Mouse (Mus musculus): ENCODE measurements around the gene Acrv1.
"Not testable (repeated sequence)": the region's sequence is repeated elsewhere in the genome, so short reads cannot be mapped to it uniquely, and the experiment has no call there.

The Acrv1 gene

DNA sequence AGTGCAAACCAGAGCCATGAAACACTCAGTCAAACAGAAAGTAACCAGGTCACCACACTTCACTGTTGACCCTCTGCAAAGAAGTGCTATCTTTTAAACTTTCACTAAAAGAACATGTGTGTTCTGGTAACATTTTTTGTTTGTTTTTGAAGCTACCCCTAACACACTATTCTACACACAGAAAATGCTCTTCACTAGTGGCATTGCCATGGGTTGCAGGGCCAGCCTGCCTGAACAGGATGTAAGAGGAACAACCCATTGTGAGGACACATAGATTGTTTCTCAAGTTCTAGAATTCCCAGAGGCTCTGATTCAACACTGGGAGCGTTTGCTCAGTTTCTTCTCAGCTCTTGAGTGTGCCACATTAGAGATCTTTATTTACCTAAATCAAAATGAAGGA is at the start of gene Acrv1:
Acrv1 (plus strand) TSS at position 301 of the 400 bp plus-strand sequence.
- DNase-seq (ENCODE audit: low spot score), result no peak

DNA sequence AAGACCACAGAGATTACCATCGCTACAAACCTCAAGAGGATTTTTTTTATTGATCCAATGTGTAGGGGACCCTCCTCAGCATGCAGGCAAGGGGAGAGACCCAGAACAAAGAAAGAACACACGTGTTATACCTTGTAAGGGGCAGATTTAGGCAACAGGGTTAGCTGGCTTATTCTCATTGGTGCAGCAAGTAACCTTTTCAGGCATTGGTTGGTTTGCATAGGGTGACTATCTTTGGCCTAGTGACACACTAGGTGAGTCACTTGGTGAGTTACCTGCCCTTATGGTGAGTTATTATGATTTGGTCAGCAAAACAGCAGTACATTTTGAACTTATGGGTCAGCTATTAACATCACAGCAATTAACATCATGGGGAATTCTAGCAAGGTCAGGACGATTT is 49.7 kb upstream of the Acrv1 start, which contains the start of gene A630095E13Rik:
A630095E13Rik (minus strand) TSS at position 101 of the 400 bp plus-strand sequence.
- DNase-seq (ENCODE audit: low spot score), result not testable (repeated sequence)

DNA sequence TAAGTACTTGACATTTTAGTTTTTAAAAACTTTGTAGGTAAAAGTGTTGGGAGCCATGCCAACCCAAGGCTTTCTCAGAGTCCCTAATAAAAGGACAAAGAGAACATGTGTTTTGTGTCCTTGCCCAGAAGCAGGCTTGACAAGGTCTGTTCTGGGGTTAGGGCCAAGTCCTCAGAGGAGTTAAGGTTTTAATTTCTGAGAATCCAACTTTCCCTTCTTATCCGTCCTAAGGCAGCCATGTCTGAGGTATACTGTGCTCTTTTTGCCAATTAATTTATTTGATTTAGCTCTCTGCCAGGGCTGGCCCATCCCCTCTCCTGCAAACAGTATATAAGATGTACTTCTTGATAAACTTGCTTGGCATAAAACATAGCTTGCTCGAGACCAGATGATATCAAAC is 11.6 kb upstream of the Acrv1 start:
- DNase-seq (ENCODE audit: low spot score), result peak; percentile 56

DNA sequence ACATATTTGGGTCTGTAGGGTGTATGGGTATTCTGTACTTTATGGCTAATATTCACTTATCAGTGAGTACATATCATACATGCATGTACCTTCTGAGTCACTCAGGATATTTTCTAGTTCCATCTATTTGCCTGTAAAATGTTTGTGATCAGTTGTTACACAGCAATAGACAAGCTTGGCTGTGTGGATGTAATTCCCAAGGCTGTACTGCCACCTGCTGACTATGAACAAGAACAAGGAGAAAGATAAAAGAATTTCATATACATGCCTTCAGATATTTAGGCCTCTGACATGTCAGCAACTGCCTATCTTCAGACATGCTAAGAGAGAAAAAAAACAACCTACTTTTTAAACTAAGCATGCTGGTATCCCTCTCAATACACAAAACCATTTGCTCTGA is 5.7 kb upstream of the Acrv1 start:
- DNase-seq (ENCODE audit: low spot score), result no peak

DNA sequence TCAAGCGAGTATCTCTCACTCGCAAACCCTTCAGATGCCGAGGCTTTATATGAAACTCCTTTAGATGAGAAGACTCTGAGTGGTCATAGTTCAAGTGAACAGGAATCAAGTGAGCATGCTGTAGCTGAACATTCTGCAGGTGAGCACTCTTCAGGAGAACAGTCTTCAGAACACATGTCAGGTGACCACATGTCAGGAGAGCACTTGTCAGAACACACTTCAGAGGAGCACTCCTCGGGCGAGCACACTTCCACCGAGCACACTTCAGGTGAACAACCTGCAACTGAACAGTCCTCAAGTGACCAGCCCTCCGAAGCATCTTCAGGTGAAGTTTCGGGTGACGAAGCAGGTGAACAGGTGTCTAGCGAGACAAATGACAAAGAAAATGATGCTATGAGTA is 1.3 kb downstream of the Acrv1 start:
- DNase-seq (ENCODE audit: low spot score), result no peak

DNA sequence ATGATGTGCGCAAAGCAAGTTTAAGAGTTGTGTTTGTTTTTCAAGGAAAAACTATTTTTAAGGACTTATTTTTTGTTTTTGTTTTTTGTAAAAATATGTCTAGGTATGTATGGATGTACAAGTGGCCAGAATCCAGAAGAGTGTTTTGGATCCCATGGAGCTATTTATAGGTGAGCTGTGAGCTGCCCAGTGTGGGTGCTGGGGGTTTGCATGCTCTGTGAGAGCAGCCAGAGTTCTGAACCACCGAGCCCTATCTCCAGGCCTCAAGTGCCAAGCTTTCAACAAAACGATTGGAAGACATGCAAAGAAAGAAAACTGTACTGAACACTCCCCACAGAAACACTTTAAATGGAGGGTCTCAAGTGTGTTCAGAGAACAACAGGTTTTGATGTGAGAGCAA is 12.9 kb downstream of the Acrv1 start:
- DNase-seq (ENCODE audit: low spot score), result no peak

DNA sequence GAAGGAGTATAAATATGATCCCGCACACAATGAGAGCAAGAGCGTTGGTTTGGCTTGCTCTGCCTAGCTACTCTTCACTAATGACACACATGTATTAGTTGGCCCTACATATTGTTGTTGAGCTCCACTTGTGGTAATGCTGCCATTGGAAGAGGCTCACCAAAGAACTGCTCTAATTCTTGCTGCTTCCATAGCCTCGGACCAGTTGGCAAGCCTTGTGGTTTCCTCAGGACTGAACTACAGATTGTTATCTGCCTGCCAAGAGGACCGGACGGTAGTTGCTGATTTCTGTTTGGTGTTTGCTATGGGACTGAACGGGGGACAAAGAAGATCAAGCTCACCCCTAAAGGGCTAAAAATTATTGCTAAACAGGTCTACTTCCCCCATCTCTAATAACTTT is 14.3 kb downstream of the Acrv1 start:
- no peak for DNase-seq (ENCODE audit: low spot score)

DNA sequence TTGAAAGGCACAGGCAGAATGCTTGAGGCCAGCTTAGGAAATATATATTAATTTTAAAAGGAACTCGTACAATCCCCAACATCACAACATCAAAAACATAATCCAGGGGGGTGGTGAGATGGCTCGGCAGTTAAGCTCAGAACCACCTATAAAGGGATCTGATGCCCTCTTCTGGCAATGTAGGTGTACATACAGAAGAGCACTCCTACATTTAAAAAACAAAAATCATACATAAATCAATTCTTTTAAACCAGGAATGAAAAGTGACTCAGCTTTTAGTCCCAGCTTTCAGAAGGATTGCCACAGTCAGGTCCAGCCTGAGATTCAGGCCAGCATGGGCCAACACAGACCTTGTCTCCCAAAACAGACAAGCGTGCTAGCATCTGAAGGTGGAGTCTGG is 23.6 kb downstream of the Acrv1 start:
- DNase-seq (ENCODE audit: low spot score), result no peak

DNA sequence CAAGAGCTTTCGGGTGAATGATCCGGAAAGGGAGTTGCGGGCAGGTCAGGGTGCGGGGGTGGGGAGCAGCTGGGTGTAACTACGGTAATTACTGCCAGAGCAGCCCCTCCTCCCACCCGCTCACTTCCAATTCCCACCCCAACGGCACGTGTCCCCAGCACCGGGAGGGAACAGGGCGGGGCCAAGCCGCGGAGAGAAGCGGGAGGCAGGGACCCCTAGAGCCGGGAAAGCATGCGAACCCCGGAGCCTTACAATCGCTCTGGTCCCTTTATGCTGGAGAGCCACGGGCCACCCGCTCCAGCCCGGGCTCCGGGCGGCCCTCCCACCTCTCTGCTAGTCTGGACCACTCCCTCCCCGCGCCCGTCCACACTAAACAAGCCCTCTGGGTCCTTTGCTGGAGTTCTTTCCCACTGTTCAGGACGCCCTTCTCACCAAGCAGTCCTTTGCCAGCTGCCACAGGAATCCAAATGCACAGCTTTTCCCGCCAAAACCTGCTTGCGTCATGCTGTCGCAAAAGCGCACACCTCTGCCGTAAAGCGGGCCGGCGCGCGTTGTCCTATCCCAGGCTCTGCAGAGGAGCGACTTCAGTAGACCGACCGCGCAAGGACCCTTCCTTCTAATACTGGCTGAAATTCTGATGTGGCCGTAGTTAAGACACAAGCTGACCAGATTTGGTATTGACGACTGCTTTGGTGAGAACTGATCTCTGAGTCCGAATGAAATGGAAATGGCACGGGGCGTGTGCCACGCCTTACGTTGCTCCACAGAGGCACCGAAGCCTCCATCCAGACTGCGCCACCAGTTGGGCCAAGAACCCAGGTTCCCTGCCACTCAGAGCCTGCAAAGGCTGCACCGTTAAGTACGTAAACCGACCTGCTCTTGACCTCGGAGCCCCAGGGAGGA is 33.4 kb downstream of the Acrv1 start:
- DNase-seq (ENCODE audit: low spot score), result peak; percentile 91

DNA sequence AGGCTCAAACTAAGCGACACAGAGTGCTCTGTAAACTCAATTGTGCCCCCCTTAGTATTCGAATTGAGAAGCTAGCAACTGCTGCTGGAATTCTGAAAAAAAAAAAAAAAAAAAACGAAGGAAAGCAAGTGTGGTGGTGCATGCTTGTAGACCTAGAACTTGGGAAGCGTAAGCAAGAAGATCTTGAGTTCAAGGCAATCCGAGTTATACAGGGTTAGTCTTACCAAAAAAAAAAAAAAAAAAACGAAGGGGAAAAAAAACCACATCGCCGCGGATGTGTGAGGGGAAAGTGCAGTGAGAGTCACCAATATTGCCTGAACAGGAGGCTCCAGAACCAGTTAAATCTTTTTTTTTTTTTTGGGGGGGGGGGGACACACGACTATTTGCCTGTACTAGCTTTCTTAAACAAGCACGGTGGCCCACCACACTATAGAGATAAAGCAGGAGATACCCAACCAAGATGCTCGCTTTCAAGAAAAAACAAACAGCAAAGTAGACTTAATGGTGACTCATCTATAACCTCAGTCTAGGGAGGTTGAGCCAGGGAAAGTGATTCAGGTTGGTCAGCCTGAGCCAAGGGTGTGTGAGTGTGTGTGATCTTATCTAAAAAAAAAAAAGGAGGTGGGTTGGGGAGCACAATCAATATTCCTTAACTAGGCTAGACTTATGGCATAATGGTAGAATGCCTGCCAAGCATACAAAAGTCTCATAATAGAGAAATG is 34.2 kb downstream of the Acrv1 start, which contains the start of gene Chek1:
Chek1 (minus strand) TSS at position 32 of the 722 bp plus-strand sequence.
- DNase-seq (ENCODE audit: low spot score), result no peak
